ENCODE assay signal across 22 mouse cellular contexts in the genomic region with DNA sequence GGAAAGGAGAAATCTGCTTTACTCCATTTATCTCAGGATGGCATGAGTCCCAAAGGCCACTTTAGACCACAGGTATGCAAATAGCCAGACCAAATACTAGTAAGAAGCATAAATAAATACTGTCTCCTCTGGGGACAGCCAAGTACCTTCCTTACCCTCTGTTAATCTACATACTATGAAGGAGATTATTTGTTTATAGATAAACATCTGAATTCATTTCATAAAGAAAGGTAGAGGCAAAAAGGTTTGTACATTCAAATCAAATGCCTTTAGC. TPM values are rescaled to one million over a fixed set of nuclear protein-coding genes. Genes with fewer than 3 reads are reported as not detected.
DNase-seq lines count a peak whose midpoint lies in the region; ATAC-seq and TF ChIP-seq lines count a peak whose summit lies in the region.
"Had no signal": no experiment of that assay in that cellular context is flagged by ENCODE, and none has a peak within 500 bp of the region (broad histone marks: within the 10 kb centered on the region; RNA-seq: fewer than 3 reads in every experiment).

No protein-coding gene starts in this region.

- H3K36me3 ChIP-seq in heart, embryonic 12.5 days: no peaks in the 10 kb centered on the region
- H3K36me3 ChIP-seq in liver, postnatal 0 days (replicated peaks; ENCODE audit: insufficient read depth, low read length): no peaks in the 10 kb centered on the region
- no peaks in the 10 kb centered on the region for H3K36me3 ChIP-seq in liver, embryonic 11.5 days (ENCODE audit: control insufficient read depth, insufficient read depth, low read length)
- H3K36me3 ChIP-seq: embryonic facial prominence, embryonic 12.5 days; forebrain, embryonic 15.5 days; liver, embryonic 12.5 days; midbrain, embryonic 12.5 days had no signal

- no peaks in the 10 kb centered on the region for H3K9me3 ChIP-seq in heart, embryonic 12.5 days (replicated peaks)
- H3K9me3 ChIP-seq in liver, postnatal 0 days (ENCODE audit: low read length): 0 out of 2 replicates have a peak, but pooled peaks cover 3% of the 10 kb centered on the region
- H3K9me3 ChIP-seq in liver, embryonic 11.5 days (ENCODE audit: control insufficient read depth, low read length): no peaks in the 10 kb centered on the region
- H3K9me3 ChIP-seq: embryonic facial prominence, embryonic 12.5 days; forebrain, embryonic 15.5 days; liver, embryonic 12.5 days; midbrain, embryonic 12.5 days had no signal

- DNase-seq in heart, adult 11 months: peak; percentile 23
- DNase-seq in liver, postnatal 0 days: no peak
- no peak for DNase-seq in liver, embryonic 11.5 days (ENCODE audit: low spot score)
- DNase-seq in adipocyte (ENCODE audit: low spot score): no peak
- no peak for DNase-seq in urinary bladder, postnatal 4 days (ENCODE audit: low spot score in 2 of 2)
- DNase-seq: adrenal gland, adult 8-10 months; cerebellum, adult 9-11 months; gastrocnemius, postnatal 36 days; kidney, adult 18-20 months; kidney, postnatal 25 days; right cerebral cortex, postnatal 25 days; thymus, postnatal 14 days had no signal

- H3K9ac ChIP-seq in heart, embryonic 12.5 days: no peak overlapping the region
- H3K9ac ChIP-seq in liver, postnatal 0 days (replicated peaks): no peak overlapping the region
- no peak overlapping the region for H3K9ac ChIP-seq in liver, embryonic 11.5 days (ENCODE audit: low read depth, low read length)
- H3K9ac ChIP-seq: embryonic facial prominence, embryonic 12.5 days; forebrain, embryonic 15.5 days; liver, embryonic 12.5 days; lung, embryonic 14.5 days; midbrain, embryonic 12.5 days had no signal

- TF ChIP-seq POLR2A in embryonic fibroblast, embryonic 13.5 days (IDR thresholded peaks at IDR 0.05; ENCODE audit: low read depth, low read length): no peak

- no peak for ATAC-seq in heart, embryonic 12.5 days (ENCODE audit: insufficient number of reproducible peaks, low FRiP score)
- no peak; the same call in 1 of the 2 replicates for ATAC-seq in liver, postnatal 0 days
- no peak for ATAC-seq in liver, embryonic 11.5 days (replicated peaks; ENCODE audit: low FRiP score)
- ATAC-seq: forebrain, embryonic 15.5 days had no signal

- no peaks in the 10 kb centered on the region for H3K4me1 ChIP-seq in heart, embryonic 12.5 days (replicated peaks)
- peaks cover 5% of the 10 kb centered on the region; the same call in 1 of the 2 replicates for H3K4me1 ChIP-seq in liver, postnatal 0 days (ENCODE audit: insufficient read depth)
- no peaks in the 10 kb centered on the region for H3K4me1 ChIP-seq in liver, embryonic 11.5 days (replicated peaks; ENCODE audit: control insufficient read depth, insufficient read depth, low read length)
- H3K4me1 ChIP-seq in embryonic fibroblast, embryonic 13.5 days (ENCODE audit: control insufficient read depth, insufficient read depth, low read length): peaks cover 12% of the 10 kb centered on the region
- H3K4me1 ChIP-seq: embryonic facial prominence, embryonic 12.5 days; forebrain, embryonic 15.5 days; liver, embryonic 12.5 days; midbrain, embryonic 12.5 days had no signal

- H3K4me3 ChIP-seq in heart, embryonic 12.5 days: no peak overlapping the region
- H3K4me3 ChIP-seq in liver, postnatal 0 days (ENCODE audit: low read depth, low read length): no peak overlapping the region
- H3K4me3 ChIP-seq in liver, embryonic 11.5 days (ENCODE audit: low read depth, low read length): no peak overlapping the region
- no peak overlapping the region for H3K4me3 ChIP-seq in embryonic fibroblast, embryonic 13.5 days (ENCODE audit: insufficient read depth, low read length)
- H3K4me3 ChIP-seq: embryonic facial prominence, embryonic 12.5 days; forebrain, embryonic 15.5 days; liver, embryonic 12.5 days; midbrain, embryonic 12.5 days had no signal

- no peak for TF ChIP-seq EP300 in liver, postnatal 0 days (IDR thresholded peaks at IDR 0.05; ENCODE audit: low read depth)

- TF ChIP-seq CTCF in liver, postnatal 0 days (IDR thresholded peaks at IDR 0.05; ENCODE audit: low read depth): no peak
- no peak for TF ChIP-seq CTCF in embryonic fibroblast, embryonic 13.5 days (IDR thresholded peaks at IDR 0.05; ENCODE audit: borderline replicate concordance, insufficient read depth, low read length)

- no peak overlapping the region for H3K27ac ChIP-seq in heart, embryonic 12.5 days (ENCODE audit: poor library complexity, severe bottlenecking)
- peak overlapping the region; percentile 85 for H3K27ac ChIP-seq in liver, postnatal 0 days (ENCODE audit: low read depth)
- H3K27ac ChIP-seq in liver, embryonic 11.5 days (ENCODE audit: low read depth, low read length): no peak overlapping the region
- peak overlapping the region; percentile 100 for H3K27ac ChIP-seq in embryonic fibroblast, embryonic 13.5 days (ENCODE audit: insufficient read depth, low read length)
- H3K27ac ChIP-seq: embryonic facial prominence, embryonic 12.5 days; forebrain, embryonic 15.5 days; liver, embryonic 12.5 days; midbrain, embryonic 12.5 days had no signal

- no peak overlapping the region for H3K4me2 ChIP-seq in heart, embryonic 12.5 days
- H3K4me2 ChIP-seq in liver, postnatal 0 days (ENCODE audit: low read depth, low read length): no peak overlapping the region
- H3K4me2 ChIP-seq in liver, embryonic 11.5 days: no peak overlapping the region
- H3K4me2 ChIP-seq: embryonic facial prominence, embryonic 12.5 days; forebrain, embryonic 15.5 days; heart, embryonic 11.5 days; liver, embryonic 12.5 days; lung, embryonic 14.5 days; midbrain, embryonic 12.5 days had no signal

- no peaks in the 10 kb centered on the region for H3K27me3 ChIP-seq in heart, embryonic 12.5 days (replicated peaks)
- H3K27me3 ChIP-seq in liver, postnatal 0 days (ENCODE audit: insufficient read depth, low read length): no peaks in the 10 kb centered on the region
- no peaks in the 10 kb centered on the region for H3K27me3 ChIP-seq in liver, embryonic 11.5 days (replicated peaks; ENCODE audit: control insufficient read depth, insufficient read depth, low read length)
- H3K27me3 ChIP-seq: embryonic facial prominence, embryonic 12.5 days; forebrain, embryonic 15.5 days; liver, embryonic 12.5 days; midbrain, embryonic 12.5 days had no signal

RNA-seq across cellular contexts. Expression of gene Gvin1, which starts 22.0 kb away (rescaled TPM):
- 0.76 and 0.78 TPM in 2 replicates for polyA plus RNA-seq in heart, embryonic 12.5 days (2016; fragmentation: Nextera tagmentation; extraction: Ambion mirVana)
- polyA plus RNA-seq in liver, postnatal 0 days (2015; fragmentation: Nextera tagmentation; extraction: Ambion mirVana): 0.70 and 0.97 TPM in 2 replicates
- 0.29 and 0.40 TPM in 2 replicates for polyA plus RNA-seq in liver, embryonic 11.5 days (2014; fragmentation: Nextera tagmentation; extraction: Ambion mirVana)
- polyA plus RNA-seq in embryonic fibroblast, embryonic 13.5 days (2011; ENCODE audit: insufficient read length, low read depth, missing spikeins): 2.0 and 15.6 TPM in 2 replicates
- polyA plus RNA-seq: hindbrain, embryonic 11.5 days; limb, embryonic 11.5 days had no signal

Comparison
In these comparisons a context has a peak if more than half of its experiments do, and no peak if none do; other contexts are left out.
1. H3K27ac ChIP-seq: peak in liver, postnatal 0 days (single experiment) and embryonic fibroblast, embryonic 13.5 days (single experiment); none in heart, embryonic 12.5 days (single experiment) and liver, embryonic 11.5 days (single experiment).